26 mouse cellular contexts compared by ENCODE assay signal in the genomic region with DNA sequence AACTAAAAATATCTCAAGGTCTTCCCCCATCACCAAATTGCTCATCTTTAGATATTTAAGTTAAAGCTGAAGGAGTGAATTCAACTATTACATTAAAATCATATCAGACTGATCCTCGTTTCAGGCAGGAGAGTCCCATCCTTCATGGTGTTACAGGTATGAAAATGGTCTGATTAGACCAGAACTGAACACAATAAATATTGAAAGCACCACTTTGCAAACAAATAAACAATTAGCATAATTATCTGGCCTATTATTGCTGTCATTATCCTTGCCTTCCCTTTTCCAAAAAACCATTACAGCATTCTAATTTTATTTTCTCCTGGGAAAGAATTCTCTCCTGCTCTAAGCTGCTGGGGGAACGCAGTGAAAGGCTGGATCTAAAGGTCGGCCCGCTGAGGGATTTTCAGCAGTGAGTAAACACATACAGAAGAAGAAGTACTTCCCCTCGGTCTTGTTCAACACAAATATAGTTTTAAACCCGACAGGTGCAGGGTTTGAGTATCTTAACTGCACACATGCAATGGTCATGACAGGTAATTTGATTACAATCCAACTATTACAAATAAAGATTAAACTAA.
DNase-seq lines count a peak whose midpoint lies in the region; ATAC-seq lines count a peak whose summit lies in the region.
"Had no signal": no experiment of that assay in that cellular context is flagged by ENCODE, and none has a peak within 500 bp of the region (broad histone marks: within the 10 kb centered on the region; RNA-seq: fewer than 3 reads in every experiment).

No protein-coding gene starts in this region.

- H3K36me3 ChIP-seq in neural tube, embryonic 12.5 days = no peaks in the 10 kb centered on the region
- H3K36me3 ChIP-seq in hindbrain, embryonic 15.5 days = no peaks in the 10 kb centered on the region
- H3K36me3 ChIP-seq in midbrain, embryonic 14.5 days (ENCODE audit: control insufficient read depth, insufficient read depth, low read length) = no peaks in the 10 kb centered on the region
- H3K36me3 ChIP-seq: embryonic facial prominence, embryonic 10.5 days; heart, embryonic 13.5 days; intestine, embryonic 15.5 days; kidney, embryonic 15.5 days had no signal

- no peak overlapping the region for H3K27ac ChIP-seq in neural tube, embryonic 12.5 days
- peak overlapping the region; percentile 65 for H3K27ac ChIP-seq in hindbrain, embryonic 15.5 days (replicated peaks)
- H3K27ac ChIP-seq in midbrain, embryonic 14.5 days (replicated peaks; ENCODE audit: low read depth, low read length) = peak overlapping the region; percentile 14
- H3K27ac ChIP-seq: embryonic facial prominence, embryonic 10.5 days; heart, embryonic 13.5 days; intestine, embryonic 15.5 days; kidney, embryonic 15.5 days had no signal

- no peaks in the 10 kb centered on the region for H3K27me3 ChIP-seq in neural tube, embryonic 12.5 days (replicated peaks)
- no peaks in the 10 kb centered on the region for H3K27me3 ChIP-seq in hindbrain, embryonic 15.5 days
- H3K27me3 ChIP-seq in midbrain, embryonic 14.5 days (ENCODE audit: control insufficient read depth, insufficient read depth, low read length) = no peaks in the 10 kb centered on the region
- H3K27me3 ChIP-seq: CH12.LX; heart, embryonic 13.5 days; intestine, embryonic 15.5 days; kidney, embryonic 15.5 days; megakaryocyte, embryonic 14.5 days had no signal

- WGBS in neural tube, embryonic 12.5 days = 65% methylated on average over 6 of the region's 6 CpGs
- WGBS in hindbrain, embryonic 15.5 days = 34% methylated on average over 6 of the region's 6 CpGs
- 20% methylated on average over 6 of the region's 6 CpGs for WGBS in midbrain, embryonic 14.5 days

- H3K9me3 ChIP-seq in neural tube, embryonic 12.5 days = no peaks in the 10 kb centered on the region
- no peaks in the 10 kb centered on the region for H3K9me3 ChIP-seq in hindbrain, embryonic 15.5 days
- no peaks in the 10 kb centered on the region for H3K9me3 ChIP-seq in midbrain, embryonic 14.5 days (ENCODE audit: control insufficient read depth, low read length)
- H3K9me3 ChIP-seq: embryonic facial prominence, embryonic 10.5 days; heart, embryonic 13.5 days; intestine, embryonic 15.5 days; kidney, embryonic 15.5 days; megakaryocyte, embryonic 14.5 days had no signal

- DNase-seq in neural tube, embryonic 10.5 days (ENCODE audit: extremely low spot score, low spot score) = no peak
- DNase-seq in midbrain, embryonic 14.5 days = peak; percentile 43
- no peak for DNase-seq in lung, postnatal 4 days
- no peak for DNase-seq in frontal cortex, postnatal 10 days (ENCODE audit: low spot score in 2 of 2)
- no peak for DNase-seq in adipocyte (ENCODE audit: low spot score)
- no peak for DNase-seq in T-cell, adult 2 months (ENCODE audit: low spot score)
- DNase-seq: adrenal gland, postnatal 36 days; cerebellum, adult 2 months; gastrocnemius, postnatal 10 days; heart, adult 11 months; kidney, postnatal 4 days; lung, adult 18-20 months; lung, postnatal 14 days; retina, postnatal 1 day; right cerebral cortex, postnatal 4 days; thymus, postnatal 25 days had no signal

- no peak overlapping the region for H3K9ac ChIP-seq in neural tube, embryonic 12.5 days
- H3K9ac ChIP-seq in hindbrain, embryonic 15.5 days = no peak overlapping the region
- no peak overlapping the region for H3K9ac ChIP-seq in midbrain, embryonic 14.5 days (replicated peaks; ENCODE audit: low read length)
- H3K9ac ChIP-seq: heart, embryonic 13.5 days; intestine, embryonic 15.5 days; kidney, embryonic 15.5 days had no signal

- no peak overlapping the region for H3K4me3 ChIP-seq in neural tube, embryonic 12.5 days
- no peak overlapping the region for H3K4me3 ChIP-seq in hindbrain, embryonic 15.5 days
- no peak overlapping the region for H3K4me3 ChIP-seq in midbrain, embryonic 14.5 days (replicated peaks; ENCODE audit: low read depth, low read length)
- H3K4me3 ChIP-seq: embryonic facial prominence, embryonic 10.5 days; heart, embryonic 13.5 days; intestine, embryonic 15.5 days; kidney, embryonic 15.5 days; megakaryocyte, embryonic 14.5 days; myocyte had no signal

- H3K4me2 ChIP-seq in neural tube, embryonic 12.5 days (replicated peaks) = no peak overlapping the region
- no peak overlapping the region for H3K4me2 ChIP-seq in hindbrain, embryonic 15.5 days
- H3K4me2 ChIP-seq in midbrain, embryonic 14.5 days (ENCODE audit: low read length) = no peak overlapping the region
- H3K4me2 ChIP-seq: heart, embryonic 13.5 days; intestine, embryonic 15.5 days; kidney, embryonic 15.5 days; liver, embryonic 11.5 days had no signal

- peaks cover 3% of the 10 kb centered on the region; the same call in 1 of the 2 replicates for H3K4me1 ChIP-seq in neural tube, embryonic 12.5 days
- peaks cover 18% of the 10 kb centered on the region; the same call in 1 of the 2 replicates for H3K4me1 ChIP-seq in hindbrain, embryonic 15.5 days (replicated peaks)
- peaks cover 5% of the 10 kb centered on the region; the same call in 1 of the 2 replicates for H3K4me1 ChIP-seq in midbrain, embryonic 14.5 days (ENCODE audit: control insufficient read depth, insufficient read depth, low read length)
- H3K4me1 ChIP-seq: embryonic facial prominence, embryonic 10.5 days; heart, embryonic 13.5 days; intestine, embryonic 15.5 days; kidney, embryonic 15.5 days; megakaryocyte, embryonic 14.5 days had no signal

- ATAC-seq in neural tube, embryonic 12.5 days (ENCODE audit: low FRiP score, low read depth) = peak; percentile 37; the same call in 1 of the 2 replicates
- peak; percentile 65; the same call in 1 of the 2 replicates for ATAC-seq in hindbrain, embryonic 15.5 days (ENCODE audit: low FRiP score, low read depth)
- ATAC-seq in midbrain, embryonic 14.5 days (ENCODE audit: low FRiP score, low TSS enrichment) = peak; percentile 39; the same call in 1 of the 2 replicates
- ATAC-seq: intestine, embryonic 15.5 days had no signal
